Mouse (Mus musculus) midbrain, embryonic 16.5 days (tissue): Measurements from ENCODE around the gene Cdk14. TPM values are rescaled to one million over a fixed set of nuclear protein-coding genes. Genes with fewer than 3 reads are reported as not detected.

Experiments
- ATAC-seq: fragments of 200-750 bp; cut with Nextera tagmentation; 2 replicates; pipeline ENCODE4 v1.8.0; 2017; ENCODE audit warnings: moderate TSS enrichment
- H3K27ac ChIP-seq: fragments of 300-500 bp; sonication (generic); 2 replicates; pipeline ENCODE4 v1.5.1; 2014; ENCODE audit warnings: mild to moderate bottlenecking, low read length, mixed read lengths
- H3K27me3 ChIP-seq: fragments of 300-500 bp; sonication (generic); 2 replicates; pipeline ENCODE4 v1.6.1; 2014; ENCODE audit warnings: low read depth, low read length, mixed read lengths; ENCODE audit not compliant: control insufficient read depth, insufficient read depth
- H3K36me3 ChIP-seq: fragments of 300-500 bp; sonication (generic); 2 replicates; pipeline ENCODE4 v1.6.1; 2014; ENCODE audit warnings: mild to moderate bottlenecking, low read length, moderate library complexity, mixed read lengths; ENCODE audit not compliant: control insufficient read depth, insufficient read depth
- H3K4me1 ChIP-seq: fragments of 300-500 bp; sonication (generic); 2 replicates; pipeline ENCODE4 v1.6.1; 2014; ENCODE audit warnings: mild to moderate bottlenecking, low read length, mixed read lengths; ENCODE audit not compliant: control insufficient read depth, insufficient read depth
- H3K4me2 ChIP-seq: fragments of 300-500 bp; sonication (generic); 2 replicates; pipeline ENCODE4 v1.6.1; 2014; ENCODE audit warnings: mild to moderate bottlenecking, low read length, mixed read lengths
- H3K4me3 ChIP-seq: fragments of 300-500 bp; sonication (generic); 2 replicates; pipeline ENCODE4 v1.5.1; 2014; ENCODE audit warnings: low read depth, mild to moderate bottlenecking, low read length, moderate library complexity, mixed read lengths
- H3K9ac ChIP-seq: fragments of 300-500 bp; sonication (generic); 2 replicates; pipeline ENCODE4 v1.6.1; 2014; ENCODE audit warnings: low read depth, low read length, mixed read lengths
- H3K9me3 ChIP-seq: fragments of 300-500 bp; sonication (generic); replicated peaks from 2 replicates; pipeline ENCODE4 v1.6.1; 2014; ENCODE audit warnings: mild to moderate bottlenecking, low read length, mixed read lengths; ENCODE audit not compliant: control insufficient read depth, poor library complexity, severe bottlenecking
- WGBS: fragments of 180-500 bp; shearing (Covaris S2); extraction: QIAGEN DNeasy Blood & Tissue Kit; methylation state at CpG from one replicate; pipeline ENCODE4 v1.1.7; 2014; 5-methylcytosine and 5-hydroxymethylcytosine counted together
- polyA plus RNA-seq: library from polyadenylated mRNA; unstranded; fragments of >200 nt; fragmentation: Nextera tagmentation; extraction: Ambion mirVana; gene quantifications from 2 replicates; pipeline ENCODE4 v1.2.1, GENCODE M21; 2015

Cdk14 gene
- polyA plus RNA-seq, 1 experiment from 2014 or later = 44.6 TPM

DNA sequence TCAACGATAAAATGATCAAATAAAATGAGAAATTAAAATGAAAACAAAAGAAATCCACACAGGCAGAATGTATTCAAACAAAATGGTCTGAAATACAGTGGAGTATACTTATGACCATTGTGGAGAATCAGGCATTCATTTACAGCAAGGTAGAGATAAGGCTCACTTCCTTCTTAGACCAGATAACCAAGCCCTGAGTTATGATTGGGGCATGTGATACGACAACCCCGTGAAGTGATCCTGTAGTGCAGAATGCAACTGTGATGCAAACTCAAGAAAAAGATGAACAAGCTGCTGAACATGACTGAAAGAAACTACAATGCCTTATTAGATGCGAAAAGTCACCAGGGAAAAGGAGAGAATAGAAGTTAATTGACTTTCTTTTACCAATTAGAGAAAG lies 295.5 kb downstream of the Cdk14 start:
- ATAC-seq = no peak
- Histone ChIP-seq H3K9ac (no peak overlapping the region), H3K36me3 (no peaks in the 10 kb centered on the region), H3K4me2 (no peak overlapping the region), H3K27ac (no peak overlapping the region), H3K4me3 (no peak overlapping the region), H3K9me3 (no peaks in the 10 kb centered on the region), H3K27me3 (no peaks in the 10 kb centered on the region), H3K4me1 (no peaks in the 10 kb centered on the region)
- 91% methylated on average over 4 of the region's 4 CpGs for WGBS

GRCm38 (mm10) chr5:5116775-5117522 lies 303.2 kb downstream of the Cdk14 start:
- no peaks in the 10 kb centered on the region for H3K27me3 ChIP-seq
- peaks cover 12% of the 10 kb centered on the region for H3K4me1 ChIP-seq
- H3K9ac ChIP-seq = no peak overlapping the region
- no peak overlapping the region for H3K4me2 ChIP-seq
- H3K4me3 ChIP-seq = no peak overlapping the region
- H3K9me3 ChIP-seq = no peaks in the 10 kb centered on the region
- no peak for ATAC-seq
- no peaks in the 10 kb centered on the region for H3K36me3 ChIP-seq
- no peak overlapping the region for H3K27ac ChIP-seq
- 71% methylated on average over 5 of the region's 5 CpGs for WGBS

DNA sequence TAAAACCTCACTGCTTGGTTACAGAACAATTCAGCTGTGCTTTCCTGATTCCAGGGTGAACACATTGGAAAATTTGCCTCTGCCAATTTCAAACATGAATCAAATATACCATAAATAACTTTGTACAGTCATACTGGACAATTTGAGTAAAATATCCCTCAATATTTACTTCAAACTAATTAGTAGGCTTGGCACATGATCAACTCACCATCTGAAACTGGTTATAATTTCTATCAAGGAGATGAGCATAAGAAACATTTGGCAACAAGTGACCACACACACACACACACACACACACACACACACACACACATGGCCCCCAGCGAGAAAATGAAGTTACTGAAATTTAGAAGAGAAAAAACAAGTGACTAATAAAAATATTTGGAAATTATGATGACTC lies 304.6 kb downstream of the Cdk14 start:
- no peak overlapping the region for H3K4me2 ChIP-seq
- H3K27ac ChIP-seq = no peak overlapping the region
- H3K4me1 ChIP-seq = peaks cover 15% of the 10 kb centered on the region
- H3K9ac ChIP-seq = no peak overlapping the region
- no peaks in the 10 kb centered on the region for H3K36me3 ChIP-seq
- no peaks in the 10 kb centered on the region for H3K27me3 ChIP-seq
- no peak for ATAC-seq
- WGBS = 73% methylated on average over 1 of the region's 1 CpGs
- no peak overlapping the region for H3K4me3 ChIP-seq
- no peaks in the 10 kb centered on the region for H3K9me3 ChIP-seq

DNA sequence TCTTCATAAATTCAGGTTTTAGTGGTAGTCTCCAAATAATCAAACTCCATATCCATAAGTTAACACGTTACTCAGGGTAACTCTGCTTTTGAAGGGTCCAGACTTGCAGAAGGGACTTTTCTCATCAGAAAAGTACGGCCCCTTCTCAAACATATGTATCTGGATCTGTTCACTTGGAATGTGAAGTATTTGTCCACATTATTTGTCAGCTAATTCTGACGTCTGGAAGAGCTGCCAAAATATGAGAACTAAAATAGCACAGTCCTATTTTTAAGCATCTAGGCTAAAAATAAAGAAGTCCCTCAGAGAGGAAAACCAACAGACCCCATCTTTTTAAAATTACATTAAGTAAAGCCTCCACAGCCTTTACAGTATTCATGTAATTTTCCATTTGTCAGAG lies 310.5 kb downstream of the Cdk14 start:
- H3K27me3 ChIP-seq = no peaks in the 10 kb centered on the region
- no peak overlapping the region for H3K4me2 ChIP-seq
- no peak for ATAC-seq
- no peaks in the 10 kb centered on the region for H3K9me3 ChIP-seq
- H3K4me1 ChIP-seq = peaks cover 9% of the 10 kb centered on the region
- H3K9ac ChIP-seq = no peak overlapping the region
- 82% methylated on average over 3 of the region's 3 CpGs for WGBS
- no peaks in the 10 kb centered on the region for H3K36me3 ChIP-seq
- no peak overlapping the region for H3K27ac ChIP-seq
- H3K4me3 ChIP-seq = no peak overlapping the region

DNA sequence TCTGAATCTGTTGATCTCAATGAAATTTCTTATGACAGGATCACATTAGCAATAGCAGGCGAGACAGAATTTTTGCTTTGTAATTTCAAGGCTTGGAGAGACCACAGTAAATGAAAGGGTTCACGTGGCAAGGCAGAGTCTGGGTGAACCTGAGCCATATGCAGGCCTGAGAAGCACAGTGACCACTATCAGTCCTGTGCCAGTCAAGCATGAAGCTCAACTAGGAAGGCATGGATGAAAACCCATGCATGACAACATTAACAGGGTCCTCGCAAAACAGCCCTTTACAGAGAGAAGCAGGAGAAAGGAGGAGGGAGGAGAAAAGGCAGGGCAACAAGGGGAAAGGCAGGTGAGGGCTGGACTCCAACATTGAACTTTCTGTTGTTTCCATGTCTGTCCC lies 311.1 kb downstream of the Cdk14 start:
- no peak overlapping the region for H3K27ac ChIP-seq
- H3K4me3 ChIP-seq = no peak overlapping the region
- H3K9me3 ChIP-seq = no peaks in the 10 kb centered on the region
- 76% methylated on average over 3 of the region's 3 CpGs for whole genome bisulfite sequencing
- no peak overlapping the region for H3K4me2 ChIP-seq
- H3K36me3 ChIP-seq = no peaks in the 10 kb centered on the region
- H3K27me3 ChIP-seq = no peaks in the 10 kb centered on the region
- peaks cover 9% of the 10 kb centered on the region for H3K4me1 ChIP-seq
- ATAC-seq = no peak
- no peak overlapping the region for H3K9ac ChIP-seq

- no peak overlapping the region for H3K9ac ChIP-seq
- no peak overlapping the region for H3K27ac ChIP-seq
- no peak overlapping the region for H3K4me3 ChIP-seq
- no peaks in the 10 kb centered on the region for H3K4me1 ChIP-seq
- H3K9me3 ChIP-seq = no peaks in the 10 kb centered on the region
- no peak overlapping the region for H3K4me2 ChIP-seq
- no peaks in the 10 kb centered on the region for H3K36me3 ChIP-seq
- H3K27me3 ChIP-seq = no peaks in the 10 kb centered on the region
- WGBS = 49% methylated on average over 3 of the region's 3 CpGs
- no peak for ATAC-seq
These were observed 323.7 kb downstream of the Cdk14 start for GRCm38 (mm10) chr5:5096248-5096915.

DNA sequence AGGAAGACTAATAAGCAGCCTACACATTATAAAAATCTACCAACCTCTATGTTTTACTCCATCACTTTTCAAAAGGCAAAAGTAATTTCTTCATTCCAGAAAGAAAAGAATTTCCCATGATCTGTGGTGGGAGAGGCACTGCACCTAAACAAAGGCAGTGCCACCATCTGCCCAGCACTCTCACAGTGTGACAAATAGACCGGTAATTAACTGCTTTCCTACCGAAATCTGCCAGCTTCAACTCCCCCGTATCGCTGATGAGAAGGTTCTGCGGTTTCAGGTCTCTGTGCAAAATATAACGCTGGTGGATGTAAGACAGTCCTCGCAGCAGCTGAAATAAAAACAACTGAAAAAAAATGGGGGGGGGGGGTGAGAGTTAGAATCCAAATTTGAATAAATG lies 327.4 kb downstream of the Cdk14 start:
- H3K4me2 ChIP-seq = no peak overlapping the region
- no peak overlapping the region for H3K9ac ChIP-seq
- no peaks in the 10 kb centered on the region for H3K36me3 ChIP-seq
- ATAC-seq = no peak
- WGBS = 75% methylated on average over 7 of the region's 7 CpGs
- H3K4me1 ChIP-seq = no peaks in the 10 kb centered on the region
- H3K4me3 ChIP-seq = no peak overlapping the region
- H3K9me3 ChIP-seq = no peaks in the 10 kb centered on the region
- no peak overlapping the region for H3K27ac ChIP-seq
- no peaks in the 10 kb centered on the region for H3K27me3 ChIP-seq

DNA sequence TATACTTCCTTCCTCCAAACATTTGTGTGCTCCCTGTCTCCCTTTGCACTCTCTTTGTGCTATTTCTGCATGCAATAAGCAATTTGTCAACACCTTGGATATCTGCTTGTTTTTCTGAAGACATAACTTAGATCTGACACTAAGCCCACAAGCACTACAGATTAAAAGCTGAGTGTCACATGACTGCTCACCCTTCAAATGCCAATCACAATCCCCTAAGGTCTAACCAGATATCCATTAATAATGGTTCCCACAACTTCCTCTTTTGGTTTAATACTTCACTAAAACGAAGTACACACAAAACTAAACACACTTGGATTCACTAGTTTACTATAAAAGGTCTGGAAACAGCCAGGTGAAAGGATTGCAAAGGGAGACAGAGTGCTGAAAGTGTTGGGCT lies 348.6 kb downstream of the Cdk14 start:
- 85% methylated on average over 1 of the region's 1 CpGs for WGBS
- no peak for ATAC-seq

DNA sequence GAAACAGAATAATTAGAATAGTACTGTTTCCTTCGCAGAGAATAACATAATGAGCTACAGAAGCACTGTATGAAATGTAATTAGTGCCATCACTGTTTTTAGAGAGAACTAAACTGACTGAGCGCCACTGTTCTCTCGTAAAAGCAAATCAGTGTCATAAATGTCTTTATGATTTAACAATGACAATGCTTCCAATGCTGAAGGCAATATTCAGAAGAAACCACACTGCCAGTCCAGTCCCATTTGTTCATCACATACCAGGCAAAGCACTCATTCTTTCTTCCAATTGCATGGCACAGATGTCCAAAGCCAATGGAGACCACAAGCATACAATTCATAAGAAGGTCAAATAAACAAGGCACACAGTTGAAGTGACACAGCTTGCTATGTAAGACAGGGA lies 355.4 kb downstream of the Cdk14 start:
- WGBS = 85% methylated on average over 3 of the region's 3 CpGs
- no peak for ATAC-seq
- no peak overlapping the region for H3K4me3 ChIP-seq

More for the DNA sequence above, 348.6 kb downstream of the Cdk14 start:
- H3K4me3 ChIP-seq = no peak overlapping the region
- H3K27ac ChIP-seq = no peak overlapping the region
- no peaks in the 10 kb centered on the region for H3K9me3 ChIP-seq
- no peak overlapping the region for H3K9ac ChIP-seq
- H3K27me3 ChIP-seq = no peaks in the 10 kb centered on the region
- no peaks in the 10 kb centered on the region for H3K4me1 ChIP-seq
- no peak overlapping the region for H3K4me2 ChIP-seq
- H3K36me3 ChIP-seq = no peaks in the 10 kb centered on the region

More for the DNA sequence above, 355.4 kb downstream of the Cdk14 start:
- Histone ChIP-seq H3K9me3 (no peaks in the 10 kb centered on the region), H3K27me3 (no peaks in the 10 kb centered on the region), H3K4me1 (no peaks in the 10 kb centered on the region), H3K27ac (no peak overlapping the region), H3K4me2 (no peak overlapping the region), H3K9ac (no peak overlapping the region), H3K36me3 (no peaks in the 10 kb centered on the region)
